Mouse (Mus musculus) limb, embryonic 12.5 days (tissue): ENCODE data around the gene Loxl3. TPM values are rescaled to one million over a fixed set of nuclear protein-coding genes. Genes with fewer than 3 reads are reported as not detected.

ENCODE experiments used
- ATAC-seq: fragments of 200-750 bp; cut with Nextera tagmentation; 2 replicates; pipeline ENCODE4 v1.8.0; 2017; ENCODE audit warnings: low read depth, moderate TSS enrichment; ENCODE audit not compliant: insufficient number of reproducible peaks, insufficient read depth, low FRiP score, low TSS enrichment
- H3K27ac ChIP-seq: fragments of 300-500 bp; sonication (generic); 2 replicates; pipeline ENCODE4 v1.5.1; 2016; ENCODE audit warnings: mild to moderate bottlenecking, moderate library complexity
- H3K27me3 ChIP-seq: fragments of 300-500 bp; sonication (generic); 2 replicates; pipeline ENCODE4 v1.6.1; 2016; ENCODE audit warnings: mild to moderate bottlenecking, moderate library complexity
- H3K36me3 ChIP-seq: fragments of 300-500 bp; sonication (generic); 2 replicates; pipeline ENCODE4 v1.6.1; 2016; ENCODE audit warnings: mild to moderate bottlenecking, moderate library complexity
- H3K4me1 ChIP-seq: fragments of 300-500 bp; sonication (generic); replicated peaks from 2 replicates; pipeline ENCODE4 v1.6.1; 2016
- H3K4me2 ChIP-seq: fragments of 300-500 bp; sonication (generic); 2 replicates; pipeline ENCODE4 v1.6.1; 2016; ENCODE audit warnings: mild to moderate bottlenecking, moderate library complexity
- H3K4me3 ChIP-seq: fragments of 300-500 bp; sonication (generic); replicated peaks from 2 replicates; pipeline ENCODE4 v1.5.1; 2016; ENCODE audit warnings: mild to moderate bottlenecking
- H3K9ac ChIP-seq: fragments of 300-500 bp; sonication (generic); replicated peaks from 2 replicates; pipeline ENCODE4 v1.6.1; 2016; ENCODE audit warnings: mild to moderate bottlenecking, moderate library complexity
- H3K9me3 ChIP-seq: fragments of 300-500 bp; sonication (generic); 2 replicates; pipeline ENCODE4 v1.6.1; 2016; ENCODE audit warnings: mild to moderate bottlenecking, moderate library complexity
- WGBS: fragments of 180-500 bp; shearing (Covaris S2); methylation state at CpG from one replicate; pipeline ENCODE4 v1.1.7; 2016; 5-methylcytosine and 5-hydroxymethylcytosine counted together
- polyA plus RNA-seq: library from polyadenylated mRNA; unstranded; fragments of >200 nt; fragmentation: Nextera tagmentation; extraction: Ambion mirVana; gene quantifications from 2 replicates; pipeline ENCODE4 v1.2.1, GENCODE M21; 2016

Loxl3 gene
- polyA plus RNA-seq, 1 experiment from 2014 or later = 15.7 TPM

GRCm38 (mm10) chr6:83053136-83053960 is 19.4 kb downstream of the Loxl3 start:
- H3K4me3 ChIP-seq = peak overlapping the region; percentile 97
- no peak for ATAC-seq
- peak overlapping the region; percentile 93 for H3K27ac ChIP-seq

GRCm38 (mm10) chr6:83054074-83054851 is 20.3 kb downstream of the Loxl3 start, which contains the start of gene Aup1:
Aup1 (plus strand) TSS chr6:83054521.
- peaks cover 48% of the 10 kb centered on the region for H3K36me3 ChIP-seq

More at GRCm38 (mm10) chr6:83053136-83053960, 19.4 kb downstream of the Loxl3 start:
- Histone ChIP-seq H3K4me1 (peaks cover 23% of the 10 kb centered on the region), H3K27me3 (no peaks in the 10 kb centered on the region), H3K36me3 (peaks cover 56% of the 10 kb centered on the region), H3K9me3 (no peaks in the 10 kb centered on the region), H3K9ac (peak overlapping the region; percentile 88), H3K4me2 (peak overlapping the region; percentile 73)
- 1% methylated on average over 26 of the region's 26 CpGs for WGBS

GRCm38 (mm10) chr6:83054871-83055431 is 21.0 kb downstream of the Loxl3 start, which contains the start of gene Htra2:
Htra2 (minus strand) TSS chr6:83055273.
- Histone ChIP-seq H3K9me3 (no peaks in the 10 kb centered on the region), H3K27ac (peak within 1 kb of the TSS; percentile 93), H3K9ac (peak within 1 kb of the TSS; percentile 88), H3K4me3 (peak within 1 kb of the TSS; percentile 97), H3K4me1 (peaks cover 23% of the 10 kb centered on the region), H3K4me2 (peak within 1 kb of the TSS; percentile 73), H3K27me3 (peaks cover 11% of the 10 kb centered on the region), H3K36me3 (peaks cover 45% of the 10 kb centered on the region)
- WGBS = under 1% methylated on average over 49 of the region's 50 CpGs
- ATAC-seq = peak; percentile 4; the same call in 1 of the 2 replicates

More at GRCm38 (mm10) chr6:83054074-83054851, 20.3 kb downstream of the Loxl3 start, which contains the start of gene Aup1:
- H3K4me1 ChIP-seq = peaks cover 23% of the 10 kb centered on the region
- ATAC-seq = peak; percentile 93
- peak within 1 kb of the TSS; percentile 93 for H3K27ac ChIP-seq
- peak within 1 kb of the TSS; percentile 97 for H3K4me3 ChIP-seq
- peak within 1 kb of the TSS; percentile 88 for H3K9ac ChIP-seq
- peaks cover 7% of the 10 kb centered on the region; the same call in 1 of the 2 replicates for H3K27me3 ChIP-seq
- WGBS = under 1% methylated on average over 63 of the region's 64 CpGs
- peak within 1 kb of the TSS; percentile 73 for H3K4me2 ChIP-seq
- H3K9me3 ChIP-seq = no peaks in the 10 kb centered on the region

- Histone ChIP-seq H3K9ac (no peak within 1 kb of the TSS), H3K4me2 (no peak within 1 kb of the TSS), H3K4me3 (no peak within 1 kb of the TSS), H3K27ac (no peak within 1 kb of the TSS), H3K27me3 (peaks cover 39% of the 10 kb centered on the region), H3K4me1 (peaks cover 18% of the 10 kb centered on the region), H3K9me3 (no peaks in the 10 kb centered on the region), H3K36me3 (peaks cover 23% of the 10 kb centered on the region)
- WGBS = 51% methylated on average over 3 of the region's 3 CpGs
- ATAC-seq = no peak
Measured at GRCm38 (mm10) chr6:83057790-83058189, 23.8 kb downstream of the Loxl3 start, which contains the start of gene Dqx1. Dqx1 (plus strand) TSS chr6:83057844.

GRCm38 (mm10) chr6:83058725-83059124 is 24.8 kb downstream of the Loxl3 start:
- WGBS = 91% methylated on average over 2 of the region's 2 CpGs
- no peak overlapping the region for H3K4me3 ChIP-seq
- H3K36me3 ChIP-seq = peaks cover 23% of the 10 kb centered on the region
- no peak overlapping the region for H3K4me2 ChIP-seq
- H3K27me3 ChIP-seq = peaks cover 48% of the 10 kb centered on the region
- no peak for ATAC-seq
- H3K9ac ChIP-seq = no peak overlapping the region
- H3K27ac ChIP-seq = no peak overlapping the region
- peaks cover 10% of the 10 kb centered on the region for H3K4me1 ChIP-seq
- no peaks in the 10 kb centered on the region for H3K9me3 ChIP-seq

GRCm38 (mm10) chr6:83065995-83066394 is 32.0 kb downstream of the Loxl3 start:
- WGBS = 45% methylated on average over 8 of the region's 8 CpGs
- Histone ChIP-seq H3K9ac (no peak overlapping the region), H3K27me3 (peaks cover 99% of the 10 kb centered on the region), H3K4me3 (no peak overlapping the region), H3K4me1 (peaks cover 22% of the 10 kb centered on the region), H3K4me2 (no peak overlapping the region), H3K9me3 (no peaks in the 10 kb centered on the region), H3K27ac (no peak overlapping the region), H3K36me3 (no peaks in the 10 kb centered on the region)
- ATAC-seq = no peak

GRCm38 (mm10) chr6:83066441-83066840 is 32.5 kb downstream of the Loxl3 start:
- H3K9ac ChIP-seq = no peak overlapping the region
- 22% methylated on average over 6 of the region's 6 CpGs for WGBS
- H3K9me3 ChIP-seq = no peaks in the 10 kb centered on the region
- ATAC-seq = no peak
- no peak overlapping the region for H3K4me2 ChIP-seq
- peaks cover 26% of the 10 kb centered on the region for H3K4me1 ChIP-seq
- no peaks in the 10 kb centered on the region for H3K36me3 ChIP-seq
- H3K27ac ChIP-seq = no peak overlapping the region
- no peak overlapping the region for H3K4me3 ChIP-seq
- peaks cover 99% of the 10 kb centered on the region for H3K27me3 ChIP-seq

GRCm38 (mm10) chr6:83068221-83068620 is 34.2 kb downstream of the Loxl3 start:
- H3K4me1 ChIP-seq = peaks cover 28% of the 10 kb centered on the region
- no peak overlapping the region for H3K9ac ChIP-seq
- no peaks in the 10 kb centered on the region for H3K36me3 ChIP-seq
- no peak overlapping the region for H3K4me3 ChIP-seq
- 5% methylated on average over 8 of the region's 8 CpGs for WGBS
- no peak for ATAC-seq
- no peak overlapping the region for H3K27ac ChIP-seq
- H3K9me3 ChIP-seq = no peaks in the 10 kb centered on the region
- H3K4me2 ChIP-seq = no peak overlapping the region
- peaks cover 99% of the 10 kb centered on the region for H3K27me3 ChIP-seq

- ATAC-seq = no peak
- no peaks in the 10 kb centered on the region for H3K36me3 ChIP-seq
- no peaks in the 10 kb centered on the region for H3K9me3 ChIP-seq
- under 1% methylated on average over 81 of the region's 81 CpGs for WGBS
- H3K4me3 ChIP-seq = peak overlapping the region; percentile 29
- H3K4me2 ChIP-seq = peak overlapping the region; percentile 39
- peaks cover 99% of the 10 kb centered on the region for H3K27me3 ChIP-seq
- no peak overlapping the region for H3K27ac ChIP-seq
- 0 out of 2 replicates have a peak overlapping the region, but pooled peaks have one; percentile 8 for H3K9ac ChIP-seq
- peaks cover 28% of the 10 kb centered on the region for H3K4me1 ChIP-seq
Measured at GRCm38 (mm10) chr6:83068706-83069487, 34.9 kb downstream of the Loxl3 start.

- 1% methylated on average over 68 of the region's 69 CpGs for WGBS
Measured at GRCm38 (mm10) chr6:83069488-83070246, 35.7 kb downstream of the Loxl3 start.

More at GRCm38 (mm10) chr6:83069488-83070246, 35.7 kb downstream of the Loxl3 start:
- H3K4me2 ChIP-seq = peak overlapping the region; percentile 46
- H3K27me3 ChIP-seq = peaks cover 99% of the 10 kb centered on the region
- peaks cover 28% of the 10 kb centered on the region for H3K4me1 ChIP-seq
- no peaks in the 10 kb centered on the region for H3K36me3 ChIP-seq
- H3K27ac ChIP-seq = no peak overlapping the region
- H3K9me3 ChIP-seq = no peaks in the 10 kb centered on the region
- peak overlapping the region; percentile 29 for H3K4me3 ChIP-seq
- no peak for ATAC-seq
- H3K9ac ChIP-seq = no peak overlapping the region
